ENCODE assay signal across 11 mouse cellular contexts in the genomic region with DNA sequence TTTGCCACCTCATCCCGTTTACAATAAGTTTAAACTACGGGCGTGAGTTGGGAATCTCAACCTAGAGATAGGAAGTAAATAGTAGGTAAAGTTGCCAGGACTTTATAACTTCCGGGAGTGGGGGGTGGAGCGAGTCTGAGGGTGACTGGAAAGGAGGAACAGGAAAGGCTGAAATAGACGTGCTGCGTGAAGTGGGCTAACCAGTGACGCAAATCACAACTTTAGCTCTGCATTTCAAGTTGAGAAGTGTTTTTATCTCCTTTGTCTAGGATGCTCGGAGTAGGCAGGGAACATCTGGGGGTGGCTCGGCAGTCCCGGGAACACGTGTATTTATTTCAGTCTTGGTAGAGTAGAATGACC. TPM values are rescaled to one million over a fixed set of nuclear protein-coding genes. Genes with fewer than 3 reads are reported as not detected.
DNase-seq lines count a peak whose midpoint lies in the region; ATAC-seq lines count a peak whose summit lies in the region.
"Had no signal": no experiment of that assay in that cellular context is flagged by ENCODE, and none has a peak within 500 bp of the region (broad histone marks: within the 10 kb centered on the region; RNA-seq: fewer than 3 reads in every experiment).

No protein-coding gene starts in this region.

- H3K9me3 ChIP-seq in heart, embryonic 16.5 days (replicated peaks; ENCODE audit: control insufficient read depth, low read length), result no peaks in the 10 kb centered on the region
- no peaks in the 10 kb centered on the region for H3K9me3 ChIP-seq in hindbrain, embryonic 12.5 days (replicated peaks)
- H3K9me3 ChIP-seq: embryonic facial prominence, embryonic 13.5 days had no signal

- no peaks in the 10 kb centered on the region for H3K27me3 ChIP-seq in heart, embryonic 16.5 days (ENCODE audit: control insufficient read depth, insufficient read depth, low read length)
- H3K27me3 ChIP-seq in hindbrain, embryonic 12.5 days, result no peaks in the 10 kb centered on the region; the same call in 1 of the 2 replicates
- H3K27me3 ChIP-seq: embryonic facial prominence, embryonic 13.5 days had no signal

- no peaks in the 10 kb centered on the region for H3K4me1 ChIP-seq in heart, embryonic 16.5 days (ENCODE audit: control insufficient read depth, insufficient read depth, low read length)
- H3K4me1 ChIP-seq in hindbrain, embryonic 12.5 days, result peaks cover 4% of the 10 kb centered on the region; the same call in 1 of the 2 replicates
- H3K4me1 ChIP-seq: embryonic facial prominence, embryonic 13.5 days had no signal

- H3K4me2 ChIP-seq in heart, embryonic 16.5 days (ENCODE audit: low read depth, low read length), result peak overlapping the region; percentile 20; the same call in 1 of the 2 replicates
- no peak overlapping the region for H3K4me2 ChIP-seq in hindbrain, embryonic 12.5 days (replicated peaks)
- H3K4me2 ChIP-seq: embryonic facial prominence, embryonic 13.5 days had no signal

- 41% methylated on average over 12 of the region's 12 CpGs for WGBS in heart, embryonic 16.5 days
- WGBS in hindbrain, embryonic 12.5 days, result 73% methylated on average over 12 of the region's 12 CpGs

- 0 out of 2 replicates have a peak overlapping the region, but pooled peaks have one; percentile 34 for H3K27ac ChIP-seq in heart, embryonic 16.5 days (ENCODE audit: low read length)
- H3K27ac ChIP-seq in hindbrain, embryonic 12.5 days, result no peak overlapping the region
- H3K27ac ChIP-seq: embryonic facial prominence, embryonic 13.5 days had no signal

- DNase-seq in adrenal gland, postnatal 10 days, result peak; percentile 25
- DNase-seq in adrenal gland, adult 18-20 months (ENCODE audit: low spot score in 2 of 2), result no peak
- DNase-seq in 3134 (ENCODE audit: extremely low read depth, insufficient read length, low spot score), result peak; percentile 59
- peak; percentile 74 for DNase-seq in lung, postnatal 10 days
- DNase-seq in adrenal gland, adult (ENCODE audit: inconsistent age in 2 of 2, low spot score in 1 of 2), result no peak
- DNase-seq in spleen, adult 12 weeks (ENCODE audit: low spot score), result no peak
- DNase-seq: adrenal gland, adult 2 months had no signal

- no peak overlapping the region for H3K9ac ChIP-seq in heart, embryonic 16.5 days (ENCODE audit: low read length)
- no peak overlapping the region for H3K9ac ChIP-seq in hindbrain, embryonic 12.5 days
- H3K9ac ChIP-seq: embryonic facial prominence, embryonic 13.5 days had no signal

- no peak overlapping the region for H3K4me3 ChIP-seq in heart, embryonic 16.5 days (ENCODE audit: low read length)
- H3K4me3 ChIP-seq in hindbrain, embryonic 12.5 days, result no peak overlapping the region
- H3K4me3 ChIP-seq: embryonic facial prominence, embryonic 13.5 days had no signal

- H3K36me3 ChIP-seq in heart, embryonic 16.5 days (ENCODE audit: control insufficient read depth, insufficient read depth), result no peaks in the 10 kb centered on the region
- peaks cover 13% of the 10 kb centered on the region for H3K36me3 ChIP-seq in hindbrain, embryonic 12.5 days

- ATAC-seq in heart, embryonic 16.5 days (replicated peaks; ENCODE audit: extremely low read depth, insufficient read depth, low FRiP score), result 0 out of 2 replicates have a peak, but pooled peaks have one; percentile 18
- no peak for ATAC-seq in hindbrain, embryonic 12.5 days (ENCODE audit: low FRiP score)
- ATAC-seq: hindbrain, embryonic 16.5 days had no signal

RNA-seq across cellular contexts. Expression of a gene that starts 35.2 kb away (rescaled TPM):
- total RNA-seq in adrenal gland, postnatal 10 days (2021), result 1,000 to 10,000 TPM; 1,152 to 1,293 TPM
- total RNA-seq in adrenal gland, adult 18-20 months (2021), result 1,000 to 10,000 TPM; 3,946 to 4,032 TPM
- 2,017 and 2,064 TPM in 2 replicates for polyA plus RNA-seq in heart, embryonic 16.5 days (2015; fragmentation: Nextera tagmentation; extraction: Ambion mirVana)
- polyA plus RNA-seq in hindbrain, embryonic 12.5 days (2016; fragmentation: Nextera tagmentation; extraction: Ambion mirVana), result 2,594 and 2,617 TPM in 2 replicates

Comparison
In these comparisons a context has a peak if more than half of its experiments do, and no peak if none do; other contexts are left out.
1. DNase-seq: peak in adrenal gland, postnatal 10 days (single experiment), 3134 (single experiment) and lung, postnatal 10 days (single experiment); none in adrenal gland, adult 18-20 months (0 of 2), adrenal gland, adult (0 of 2) and spleen, adult 12 weeks (single experiment).